Mouse (Mus musculus) lung, embryonic 15.5 days (tissue): ENCODE measurements around the gene Nkrf. TPM values are rescaled to one million over a fixed set of nuclear protein-coding genes. Genes with fewer than 3 reads are reported as not detected.

Experiments used
- ATAC-seq: fragments of 200-750 bp; cut with Nextera tagmentation; 2 replicates; pipeline ENCODE4 v1.8.0; 2017; ENCODE audit warnings: moderate number of reproducible peaks, borderline replicate concordance; ENCODE audit not compliant: low FRiP score, low TSS enrichment; ENCODE audit errors: extremely low read depth
- H3K27ac ChIP-seq: fragments of 300-500 bp; sonication (generic); 2 replicates; pipeline ENCODE4 v1.5.1; 2015; ENCODE audit warnings: moderate library complexity, mild to moderate bottlenecking, inconsistent platforms
- H3K27me3 ChIP-seq: fragments of 300-500 bp; sonication (generic); 2 replicates; pipeline ENCODE4 v1.6.1; 2015; ENCODE audit warnings: inconsistent platforms
- H3K36me3 ChIP-seq: fragments of 300-500 bp; sonication (generic); 2 replicates; pipeline ENCODE4 v1.6.1; 2015; ENCODE audit warnings: inconsistent platforms
- H3K4me1 ChIP-seq: fragments of 300-500 bp; sonication (generic); 2 replicates; pipeline ENCODE4 v1.6.1; 2015; ENCODE audit warnings: inconsistent platforms
- H3K4me2 ChIP-seq: fragments of 300-500 bp; sonication (generic); 2 replicates; pipeline ENCODE4 v1.6.1; 2015; ENCODE audit warnings: inconsistent platforms, mild to moderate bottlenecking, moderate library complexity
- H3K4me3 ChIP-seq: fragments of 300-500 bp; sonication (generic); 2 replicates; pipeline ENCODE4 v1.5.1; 2015; ENCODE audit warnings: mild to moderate bottlenecking, inconsistent platforms
- H3K9ac ChIP-seq: fragments of 300-500 bp; sonication (generic); 2 replicates; pipeline ENCODE4 v1.6.1; 2015; ENCODE audit warnings: inconsistent platforms
- H3K9me3 ChIP-seq: fragments of 300-500 bp; sonication (generic); 2 replicates; pipeline ENCODE4 v1.6.1; 2016; ENCODE audit warnings: inconsistent platforms
- WGBS: fragments of 180-500 bp; shearing (Covaris S2); methylation state at CpG from one replicate; pipeline ENCODE4 v1.1.7; 2015; 5-methylcytosine and 5-hydroxymethylcytosine counted together
- polyA plus RNA-seq: library from polyadenylated mRNA; unstranded; fragments of >200 nt; fragmentation: Nextera tagmentation; extraction: Ambion mirVana; gene quantifications from 2 replicates; pipeline ENCODE4 v1.2.1, GENCODE M21; 2015

Nkrf gene
- polyA plus RNA-seq, 1 experiment from 2014 or later: 1.5 TPM

DNA sequence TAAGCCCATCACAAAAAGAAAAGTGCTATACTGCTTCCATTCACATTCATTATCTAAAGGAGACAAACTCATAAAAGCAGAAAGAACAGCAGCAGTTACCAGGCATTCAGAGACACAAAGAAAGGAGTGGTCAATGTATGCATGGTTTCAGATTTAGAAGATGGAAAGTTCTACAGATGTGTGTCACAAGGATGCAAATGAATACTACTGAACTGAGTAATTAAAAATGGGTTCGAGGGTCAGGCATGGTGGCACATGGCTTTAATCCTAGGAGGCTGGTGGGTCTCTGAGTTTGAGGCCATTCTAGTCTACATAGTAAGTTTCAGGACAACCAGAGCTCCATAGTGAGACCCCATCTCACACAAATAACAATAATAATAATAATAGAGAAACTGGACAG lies 55.5 kb downstream of the Nkrf start:
- 96% methylated on average over 1 of the region's 1 CpGs for WGBS
- no peak for ATAC-seq
- H3K9me3 ChIP-seq: no peaks in the 10 kb centered on the region
- no peak overlapping the region for H3K4me3 ChIP-seq
- no peaks in the 10 kb centered on the region for H3K4me1 ChIP-seq
- H3K9ac ChIP-seq: no peak overlapping the region
- H3K27ac ChIP-seq: no peak overlapping the region
- no peak overlapping the region for H3K4me2 ChIP-seq
- H3K36me3 ChIP-seq: no peaks in the 10 kb centered on the region
- no peaks in the 10 kb centered on the region for H3K27me3 ChIP-seq

DNA sequence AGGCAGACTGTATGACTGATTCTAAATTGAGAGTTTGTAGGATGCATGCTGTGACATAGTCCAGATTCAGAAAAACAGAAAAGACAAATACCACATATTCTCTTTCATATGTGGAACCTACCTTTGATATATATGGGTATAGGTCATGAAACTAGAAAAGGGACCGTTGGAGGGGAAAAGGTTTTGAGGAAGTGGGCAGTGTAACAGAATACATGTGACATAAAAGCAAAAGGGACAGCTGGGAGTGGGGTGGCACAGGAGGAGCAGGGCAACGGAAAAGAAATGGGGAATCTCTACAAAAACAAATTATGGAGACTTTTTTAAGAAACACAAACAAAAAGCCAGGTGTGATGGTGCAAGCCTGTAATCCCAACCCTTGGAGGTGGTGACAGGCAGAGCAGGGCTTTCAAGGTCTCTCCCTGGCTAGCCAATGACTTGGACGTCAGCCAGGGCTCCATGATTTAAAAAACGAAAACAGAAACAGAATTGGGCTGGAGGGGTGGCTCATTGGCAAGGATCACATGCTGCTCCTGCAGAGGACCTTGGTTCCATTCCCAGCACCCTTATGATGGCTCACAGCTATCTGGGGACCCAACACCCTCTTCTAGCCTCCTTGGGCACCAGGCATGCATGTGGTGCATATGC lies 59.2 kb downstream of the Nkrf start:
- Histone ChIP-seq H3K4me1 (no peaks in the 10 kb centered on the region), H3K9me3 (no peaks in the 10 kb centered on the region), H3K9ac (no peak overlapping the region), H3K4me2 (no peak overlapping the region), H3K27ac (no peak overlapping the region), H3K27me3 (no peaks in the 10 kb centered on the region), H3K4me3 (no peak overlapping the region), H3K36me3 (no peaks in the 10 kb centered on the region)
- ATAC-seq: no peak
- 77% methylated on average over 4 of the region's 4 CpGs for WGBS

GRCm38 (mm10) chrX:36841698-36842097 lies 61.0 kb downstream of the Nkrf start:
- Histone ChIP-seq H3K36me3 (no peaks in the 10 kb centered on the region), H3K27me3 (no peaks in the 10 kb centered on the region), H3K9ac (no peak overlapping the region), H3K4me1 (no peaks in the 10 kb centered on the region), H3K27ac (no peak overlapping the region), H3K4me3 (no peak overlapping the region), H3K9me3 (no peaks in the 10 kb centered on the region), H3K4me2 (no peak overlapping the region)
- WGBS: 70% methylated on average over 6 of the region's 6 CpGs
- ATAC-seq: no peak

DNA sequence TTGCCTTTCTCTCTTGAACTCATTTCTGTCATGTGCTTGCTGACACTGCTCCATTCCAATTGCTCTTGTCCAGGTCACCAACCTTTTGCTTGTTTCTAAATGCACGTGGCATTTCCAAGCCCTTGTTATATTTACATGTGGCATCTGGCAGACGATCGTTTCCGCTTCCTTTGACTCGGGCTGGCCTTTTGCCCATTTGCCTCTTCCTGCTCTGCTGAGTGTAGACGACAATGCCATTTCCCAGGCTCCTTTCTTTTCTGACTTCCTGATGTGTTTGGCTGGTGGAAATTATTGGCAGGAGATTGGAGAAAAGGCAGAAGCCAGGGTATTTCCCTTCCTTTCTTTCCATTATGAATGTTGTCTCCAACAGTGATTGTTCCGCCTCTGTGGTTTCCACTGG lies 63.3 kb downstream of the Nkrf start:
- Histone ChIP-seq H3K4me2 (no peak overlapping the region), H3K4me3 (no peak overlapping the region), H3K27ac (peak overlapping the region; percentile 71), H3K36me3 (no peaks in the 10 kb centered on the region), H3K4me1 (no peaks in the 10 kb centered on the region), H3K27me3 (no peaks in the 10 kb centered on the region), H3K9me3 (no peaks in the 10 kb centered on the region), H3K9ac (no peak overlapping the region)
- no peak for ATAC-seq
- 45% methylated on average over 7 of the region's 7 CpGs for WGBS

Other genes with a start within 250 kb of the Nkrf start
- 1.7 and 2.2 TPM in 2 replicates for gene Slc25a43, start 159.2 kb downstream of the Nkrf start, polyA plus RNA-seq
- 645 and 653 TPM in 2 replicates for gene Slc25a5, start 107.2 kb downstream of the Nkrf start, polyA plus RNA-seq
- gene Ube2a, start 29.0 kb downstream of the Nkrf start, polyA plus RNA-seq: 129 and 132 TPM in 2 replicates
- 31.6 and 35.7 TPM in 2 replicates for gene C330007P06Rik, start 28.8 kb downstream of the Nkrf start, polyA plus RNA-seq
- gene Sept6, start 88.9 kb upstream of the Nkrf start, polyA plus RNA-seq: 17.7 and 20.1 TPM in 2 replicates
- not detected in 2 replicates for gene Sowahd, start 145.9 kb upstream of the Nkrf start, polyA plus RNA-seq
- gene Rpl39, start 182.5 kb upstream of the Nkrf start, polyA plus RNA-seq: 509 and 532 TPM in 2 replicates
- gene Upf3b, start 207.4 kb upstream of the Nkrf start, polyA plus RNA-seq: 18.7 and 20.7 TPM in 2 replicates
- 11.8 and 14.3 TPM in 2 replicates for gene Nkap, start 223.9 kb upstream of the Nkrf start, polyA plus RNA-seq